Mouse (Mus musculus): ENCODE results near the gene Ttc28.

Ttc28 gene

DNA sequence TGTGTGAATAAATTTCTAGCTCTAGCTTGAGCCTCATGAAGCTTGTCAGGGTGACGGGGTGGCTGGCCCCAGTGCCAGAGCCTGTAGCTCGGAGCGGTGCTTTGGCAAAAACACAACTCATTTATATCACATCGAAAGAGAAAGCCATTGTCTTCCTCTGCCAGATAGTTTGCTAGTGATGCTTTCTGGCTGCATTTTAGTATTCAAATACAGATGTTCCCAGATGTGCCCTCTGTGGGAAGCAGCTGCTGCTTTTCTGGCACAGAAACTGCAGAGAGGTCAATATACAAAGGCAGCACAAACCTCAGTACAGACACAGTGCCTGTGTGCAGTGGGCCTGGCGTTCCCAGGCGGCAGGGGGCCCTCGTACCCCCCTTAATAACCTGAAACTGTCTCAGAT, 300.0 kb downstream of the Ttc28 start:
- DNase-seq: no peak

DNA sequence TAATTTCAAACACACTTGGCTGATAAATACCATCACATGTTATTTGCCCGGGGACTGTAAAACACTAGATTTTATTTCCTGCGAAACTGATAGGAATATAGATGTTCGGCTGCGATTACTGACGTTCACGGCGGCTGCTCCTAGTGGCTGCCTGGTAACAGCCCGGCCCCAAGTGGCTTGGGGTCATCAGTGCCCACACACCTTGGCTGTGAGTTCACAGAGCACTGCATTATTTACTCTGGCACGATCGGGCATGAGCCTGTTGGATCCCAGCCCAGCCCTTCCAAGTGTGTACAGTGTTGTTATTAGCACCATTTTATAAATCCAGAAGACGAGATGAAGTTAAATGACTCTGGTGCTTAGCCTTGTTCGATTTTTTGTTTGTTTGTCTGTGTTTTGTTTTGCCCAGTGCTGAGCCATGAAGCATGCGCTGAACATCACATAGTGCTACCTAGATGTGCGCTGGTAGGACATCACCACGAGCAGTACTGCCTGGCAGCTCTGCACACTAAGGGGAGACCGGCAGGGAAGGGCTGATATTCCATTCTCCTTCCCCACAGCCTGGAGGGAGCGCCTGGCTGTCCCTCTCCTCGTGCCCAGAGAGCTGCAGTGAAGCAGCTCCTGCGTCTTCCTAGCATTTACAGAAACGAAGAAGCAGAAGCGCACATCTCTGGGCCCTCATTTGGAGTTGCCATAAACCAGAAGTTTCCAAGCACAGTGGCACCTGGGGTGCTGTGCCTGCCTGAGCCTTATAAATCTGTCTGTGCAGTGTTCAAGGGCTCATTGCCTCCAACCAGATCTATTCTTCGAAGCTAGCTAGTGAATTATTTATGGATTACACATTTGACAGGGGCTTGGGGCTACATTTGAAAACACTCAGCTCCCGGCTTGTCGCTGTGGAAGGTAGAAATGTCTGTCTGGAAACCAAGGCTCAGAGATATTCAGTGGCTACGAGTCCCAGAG, 300.8 kb downstream of the Ttc28 start:
- DNase-seq: no peak

DNA sequence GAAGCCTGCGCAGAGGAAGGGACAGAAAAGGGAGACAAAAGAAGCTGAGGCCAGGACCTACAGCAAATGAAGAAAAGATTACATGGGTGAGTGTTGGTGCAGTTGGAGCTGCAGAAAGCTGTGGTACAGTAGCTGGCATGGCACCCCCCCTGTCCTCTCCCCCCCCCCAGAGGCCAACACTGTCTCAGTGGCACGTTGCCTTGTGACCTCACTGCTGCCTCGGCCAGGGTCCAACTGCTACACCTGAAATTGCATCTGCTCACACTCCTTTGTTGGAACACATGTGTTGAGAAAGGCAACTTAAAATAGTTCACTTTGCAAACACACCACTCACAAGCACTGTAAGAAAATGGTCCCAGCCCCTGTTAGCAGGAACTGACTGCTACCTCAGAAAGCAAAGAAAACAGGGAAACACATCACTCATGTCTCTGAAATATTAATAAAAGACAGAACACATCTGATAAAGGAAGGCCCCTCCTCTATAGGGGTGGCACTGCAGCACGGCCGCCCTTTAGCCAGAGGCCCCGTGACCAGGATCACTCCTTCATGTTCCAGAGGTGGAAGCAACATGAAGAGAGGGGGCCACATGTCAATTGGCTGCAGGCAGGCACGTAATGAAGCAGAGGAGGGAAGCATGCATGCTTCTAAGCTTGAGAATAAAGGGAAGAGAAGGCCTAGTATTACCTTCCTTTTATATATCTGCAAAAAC, 301.8 kb downstream of the Ttc28 start:
- no peak for DNase-seq

GRCm38 (mm10) chr5:111186600-111186999, 307.0 kb downstream of the Ttc28 start:
- DNase-seq: no peak

- DNase-seq: no peak
These were observed 312.4 kb downstream of the Ttc28 start for GRCm38 (mm10) chr5:111191972-111192371.

DNA sequence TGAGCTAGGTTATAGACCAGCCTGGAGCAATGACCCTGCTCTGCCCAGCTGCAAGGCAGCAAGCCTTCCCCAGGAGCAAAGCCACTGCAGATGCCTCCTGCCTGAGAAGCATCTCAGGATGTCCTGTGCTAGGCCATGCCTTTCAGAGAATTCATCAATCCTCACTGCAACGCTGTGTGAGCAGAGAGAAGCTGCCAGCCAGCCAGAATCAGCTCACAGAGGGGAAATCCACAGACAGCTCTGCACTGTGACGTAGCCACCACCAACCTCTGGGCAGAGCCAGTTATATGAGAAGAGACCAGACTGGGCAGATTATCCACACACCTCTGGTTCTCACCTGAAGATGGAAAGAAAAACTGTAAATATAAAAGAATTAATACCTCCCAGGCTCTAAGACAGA, 315.2 kb downstream of the Ttc28 start:
- no peak for DNase-seq

DNA sequence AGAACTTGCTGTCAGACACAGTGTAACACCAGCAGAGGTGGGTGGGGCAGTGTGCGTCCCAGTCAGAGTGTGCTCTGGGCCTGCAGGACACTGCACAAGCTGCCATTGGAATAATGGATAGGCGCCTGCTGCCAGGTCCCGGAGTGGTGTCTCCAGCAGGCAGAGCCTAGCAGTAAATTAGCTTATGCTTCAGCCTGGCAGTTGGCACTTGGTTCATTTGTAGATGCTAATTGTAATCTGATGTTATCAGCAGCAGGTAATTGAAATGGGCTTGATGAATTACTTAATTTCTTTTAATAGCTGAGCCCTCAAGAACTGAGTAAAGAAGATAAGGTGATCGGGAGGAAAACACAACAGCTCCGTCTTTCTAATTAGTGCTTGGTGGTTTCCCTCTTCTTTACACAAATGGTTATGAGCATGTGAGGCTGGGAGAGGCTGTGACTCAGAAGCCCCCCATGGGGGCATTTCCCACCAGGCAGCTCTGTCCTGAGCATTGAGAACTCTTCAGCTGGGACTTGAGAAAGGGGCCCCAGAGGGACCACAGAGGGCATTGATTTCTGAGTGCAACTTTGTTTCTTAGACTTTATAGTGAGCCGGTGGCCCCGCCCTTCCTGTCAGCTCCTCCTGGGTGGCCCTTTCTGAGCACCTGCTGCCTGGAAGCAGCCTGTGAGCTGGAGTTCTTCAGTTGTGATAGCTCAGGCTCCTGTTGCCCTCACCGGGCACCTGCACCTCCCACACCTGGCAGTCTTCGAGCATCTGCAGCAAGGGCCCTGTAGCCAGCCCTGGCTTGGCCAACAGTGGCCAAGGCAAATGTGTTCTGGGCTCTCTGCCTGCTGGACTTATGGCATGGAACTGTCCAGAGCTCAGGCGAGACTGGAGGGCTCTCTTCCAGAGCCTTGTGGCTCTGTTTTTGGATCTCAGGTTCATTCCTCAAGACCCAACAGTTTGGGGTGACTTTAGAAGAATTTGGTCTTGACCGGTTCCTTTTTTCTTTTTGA, 316.2 kb downstream of the Ttc28 start:
- DNase-seq: no peak

DNA sequence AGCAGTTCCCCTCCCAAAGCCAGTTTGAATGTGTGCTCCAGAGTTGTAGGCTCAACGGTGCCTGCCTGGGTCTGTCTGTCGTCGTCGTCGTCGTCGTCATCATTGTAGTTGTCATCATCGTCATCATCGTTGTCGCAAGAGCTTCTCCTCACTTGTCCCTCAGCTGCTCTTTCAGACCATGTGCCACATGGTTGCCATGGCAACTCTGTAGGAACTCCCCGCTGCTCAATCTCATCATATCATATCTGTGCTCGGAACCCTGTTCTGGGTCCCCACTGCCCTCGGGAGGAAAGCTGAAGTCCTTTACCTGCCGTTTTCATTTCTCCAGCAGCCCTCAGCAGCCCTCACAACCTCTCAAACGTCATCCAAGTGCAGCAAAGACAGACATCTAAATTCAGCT, 318.1 kb downstream of the Ttc28 start:
- no peak for DNase-seq

DNA sequence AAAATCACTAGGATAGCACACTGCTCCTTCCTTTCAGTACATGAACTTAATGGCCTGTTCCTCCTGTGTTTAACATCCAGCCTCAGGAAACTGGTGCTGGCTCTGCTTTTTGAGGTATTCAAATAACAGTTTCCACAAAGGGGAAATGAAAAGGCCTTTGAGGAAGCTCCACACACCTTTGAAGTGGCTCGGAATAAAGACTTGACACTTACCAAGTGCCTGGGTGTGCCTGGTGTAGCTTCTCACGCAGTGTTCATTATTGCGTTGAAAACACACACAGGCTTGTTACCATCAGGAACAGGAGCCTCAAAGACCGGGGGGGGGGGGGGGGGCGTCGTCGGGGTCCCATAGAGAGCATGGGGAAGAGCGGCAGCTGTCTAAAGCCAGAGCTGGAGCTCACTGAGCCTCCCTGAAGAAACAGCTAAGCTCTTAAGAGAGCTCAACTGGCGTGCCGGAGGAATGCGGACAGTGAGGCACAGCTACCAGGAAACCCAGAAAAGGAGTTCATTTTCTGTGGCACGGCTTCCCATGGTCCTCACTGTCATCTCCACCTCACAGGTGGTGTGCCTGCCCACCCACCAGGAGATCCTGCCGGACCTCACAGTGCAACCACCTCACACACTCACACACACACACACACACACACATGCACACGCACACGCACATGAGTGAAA, 320.7 kb downstream of the Ttc28 start:
- no peak for DNase-seq

GRCm38 (mm10) chr5:111200915-111201610, 321.5 kb downstream of the Ttc28 start:
- peak; percentile 93 for DNase-seq

GRCm38 (mm10) chr5:111204221-111204620, 324.6 kb downstream of the Ttc28 start:
- no peak for DNase-seq

DNA sequence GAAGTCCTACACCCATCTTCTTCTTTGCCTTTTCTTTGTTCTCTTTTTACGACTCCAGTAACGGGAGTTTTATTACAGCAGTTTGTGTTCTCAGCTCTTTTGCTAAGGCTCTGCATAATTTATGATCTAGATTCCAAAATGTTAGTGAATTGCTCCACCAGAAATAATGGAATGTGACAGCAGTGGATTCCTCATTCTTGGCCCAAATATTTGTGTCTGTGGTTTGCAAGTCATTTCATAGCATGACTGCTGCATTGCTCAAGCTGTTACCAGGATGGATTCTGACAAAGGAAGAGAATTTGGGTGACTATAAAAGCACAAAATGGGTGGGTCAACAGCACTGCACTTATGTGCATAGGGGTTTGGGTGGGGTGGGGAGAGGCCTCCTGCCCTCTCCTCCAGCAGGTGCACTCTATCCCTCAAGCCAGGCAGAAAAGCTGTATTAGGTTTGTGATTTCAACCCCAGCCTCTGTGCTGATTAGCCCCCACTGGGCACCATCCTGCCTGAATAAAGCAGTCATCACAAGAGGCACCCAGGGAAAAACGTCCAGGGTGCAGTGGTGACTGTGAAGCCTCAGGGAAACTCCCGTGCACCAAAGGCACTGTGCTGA, 325.5 kb downstream of the Ttc28 start:
- no peak for DNase-seq

GRCm38 (mm10) chr5:111205817-111206216, 326.2 kb downstream of the Ttc28 start:
- peak; percentile 96 for DNase-seq

DNA sequence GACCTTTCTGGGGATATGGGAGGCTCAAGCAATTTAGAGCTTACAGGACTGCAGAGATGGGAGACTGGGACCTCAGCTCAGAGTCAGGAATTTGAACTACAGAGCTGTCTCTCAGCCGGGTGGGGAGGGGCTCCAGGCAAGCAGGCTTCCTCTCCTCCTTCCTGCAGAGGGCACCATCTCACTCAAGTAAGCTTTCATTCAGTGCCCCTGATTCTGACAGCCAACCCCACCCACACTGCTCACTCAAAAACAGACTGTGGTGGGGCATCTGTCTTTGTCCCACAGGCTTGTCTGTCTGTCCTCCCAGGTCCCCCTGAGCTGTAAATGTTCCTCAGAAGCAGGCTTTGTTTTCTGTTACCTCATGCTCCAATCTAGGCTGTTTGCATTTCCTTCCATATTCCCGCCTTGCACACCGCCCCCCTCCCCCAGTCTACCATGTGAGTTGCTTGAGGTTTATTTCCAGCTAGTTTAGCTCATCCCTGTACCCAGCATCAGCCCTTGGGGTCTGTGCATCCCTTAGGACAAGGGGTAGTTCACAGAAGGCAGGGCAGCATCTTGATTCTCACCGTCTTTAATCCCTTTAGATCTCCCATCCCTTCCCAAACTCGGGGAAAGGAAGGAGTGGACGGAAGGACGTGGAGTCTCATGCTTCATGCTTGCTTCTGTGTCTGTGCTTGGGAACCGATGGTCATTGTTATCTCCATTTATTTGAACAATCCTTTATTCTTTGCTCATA, 328.5 kb downstream of the Ttc28 start:
- DNase-seq: peak; percentile 93

- peak; percentile 94 for DNase-seq
These were observed 329.0 kb downstream of the Ttc28 start for GRCm38 (mm10) chr5:111208660-111208969.

GRCm38 (mm10) chr5:111213935-111214450, 334.4 kb downstream of the Ttc28 start:
- no peak for DNase-seq

- DNase-seq: no peak
These were observed 335.3 kb downstream of the Ttc28 start for GRCm38 (mm10) chr5:111214890-111215289.

- no peak for DNase-seq
These were observed 336.1 kb downstream of the Ttc28 start for GRCm38 (mm10) chr5:111215722-111216121.

- DNase-seq: no peak
These were observed 336.6 kb downstream of the Ttc28 start for GRCm38 (mm10) chr5:111216166-111216565.

GRCm38 (mm10) chr5:111217447-111218110, 338.0 kb downstream of the Ttc28 start:
- DNase-seq: no peak
